Mouse (Mus musculus) frontal cortex, adult 2 months (tissue): ENCODE results near the gene Fam219b. TPM values are rescaled to one million over a fixed set of nuclear protein-coding genes. Genes with fewer than 3 reads are reported as not detected.
A peak's percentile ranks its signal among the peaks of the same experiment; 100 is the strongest.

ENCODE experiments used
- DNase-seq, 2 experiments: peaks; one replicate each; pipeline ENCODE4 v3.0.0; 2022; ENCODE audit warnings: low spot score in 1 of 2; ENCODE audit errors: extremely low spot score in 1 of 2
- polyA plus RNA-seq: library from polyadenylated mRNA; depleted of rRNA; stranded (reverse); fragments of >200 nt; gene quantifications from 2 replicates; pipeline ENCODE4 v1.2.3, GENCODE M21; 2012; rRNA removed

Gene Fam219b
- polyA plus RNA-seq = 10.9 and 14.5 TPM in 2 replicates

- peak; percentile 86 to 95 for DNase-seq
These were observed at the start of gene Fam219b for GRCm38 (mm10) chr9:57537044-57537727. Gene Fam219b (plus strand): TSS chr9:57537528.

DNA sequence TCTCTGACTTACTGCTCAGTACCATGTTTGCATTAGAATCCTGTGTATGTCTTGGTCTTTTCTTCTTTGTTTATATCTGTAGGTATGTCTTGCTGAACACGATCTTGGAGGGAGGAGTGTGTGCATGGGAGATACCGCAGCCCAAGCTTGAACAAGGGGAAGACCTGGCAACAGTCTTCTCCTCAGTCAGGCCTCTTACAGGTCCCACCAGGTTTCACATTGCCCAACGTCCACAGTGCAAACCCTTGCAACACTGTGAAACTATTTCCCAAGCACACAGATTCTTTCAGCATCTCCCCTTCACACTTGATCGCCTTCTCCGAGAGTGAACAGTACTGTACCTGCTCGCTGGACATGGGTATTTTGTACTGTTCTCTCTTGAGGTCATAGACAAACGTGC is 49.5 kb upstream of the Fam219b start:
- DNase-seq = no peak

- no peak for DNase-seq
These were observed 43.8 kb upstream of the Fam219b start for GRCm38 (mm10) chr9:57493532-57493931.

DNA sequence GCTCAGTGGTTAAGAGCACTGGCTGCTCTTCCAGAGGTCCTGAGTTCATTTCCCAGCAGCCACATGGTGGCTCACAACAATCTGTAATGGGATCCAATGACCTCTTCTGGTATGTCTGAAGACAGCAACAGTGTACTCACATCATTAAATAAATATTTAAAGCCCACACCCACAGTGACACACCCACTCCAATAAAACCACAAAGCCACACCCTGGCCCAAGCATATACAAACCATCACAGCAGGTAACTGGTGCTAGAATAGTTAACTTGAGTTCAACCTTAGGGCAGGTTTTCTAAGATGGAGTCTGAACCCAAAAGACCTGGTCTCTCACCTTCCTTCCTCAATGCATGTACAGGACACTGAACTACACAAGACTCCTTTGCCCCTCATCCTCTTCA is 42.4 kb upstream of the Fam219b start:
- no peak for DNase-seq

DNA sequence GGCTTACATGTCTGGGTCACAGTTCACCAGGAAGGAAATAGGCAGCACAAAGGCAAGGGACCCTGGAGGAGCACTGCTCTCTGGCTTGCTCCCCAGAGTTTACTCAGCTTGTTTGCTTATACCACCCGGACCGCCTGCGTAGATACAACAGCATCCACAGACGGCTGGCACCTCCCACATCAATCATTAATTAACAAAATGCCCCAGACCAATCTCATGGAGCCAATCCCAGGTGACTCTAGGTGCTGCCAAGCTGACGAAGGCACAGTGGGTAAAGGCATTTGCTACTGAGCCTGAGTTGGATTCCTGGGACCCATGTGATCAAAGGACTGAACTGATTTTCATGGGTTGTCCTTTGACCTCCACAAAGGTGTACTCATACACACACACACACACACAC is 40.1 kb upstream of the Fam219b start:
- DNase-seq = no peak

GRCm38 (mm10) chr9:57498536-57498935 is 38.8 kb upstream of the Fam219b start:
- no peak for DNase-seq

- DNase-seq = peak in 1 of 2 experiments; percentile 63
These were observed 35.9 kb upstream of the Fam219b start for GRCm38 (mm10) chr9:57501452-57501851.

DNA sequence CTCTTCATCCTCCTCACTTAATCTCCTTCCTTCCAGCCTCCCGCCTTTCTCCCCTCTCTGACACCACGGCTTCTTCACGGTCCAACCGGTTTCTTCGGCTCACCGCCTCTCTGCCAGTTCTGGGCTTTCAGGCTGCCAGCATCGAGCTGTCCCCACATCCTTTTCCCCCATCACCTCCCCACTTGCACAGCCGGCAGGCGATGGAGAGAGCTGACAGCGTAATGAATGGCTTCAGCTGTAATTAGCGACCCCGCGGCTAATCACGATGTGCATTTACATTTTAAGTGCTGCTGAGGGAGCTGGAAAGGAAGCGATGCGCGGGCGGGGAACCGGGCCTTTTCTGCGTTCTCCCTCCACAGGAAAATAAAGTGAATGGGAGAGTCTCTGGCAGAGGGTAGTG is 35.5 kb upstream of the Fam219b start:
- peak in 1 of 2 experiments; percentile 65 for DNase-seq

GRCm38 (mm10) chr9:57502911-57503621 is 34.3 kb upstream of the Fam219b start:
- peak in 1 of 2 experiments; percentile 51 for DNase-seq

DNA sequence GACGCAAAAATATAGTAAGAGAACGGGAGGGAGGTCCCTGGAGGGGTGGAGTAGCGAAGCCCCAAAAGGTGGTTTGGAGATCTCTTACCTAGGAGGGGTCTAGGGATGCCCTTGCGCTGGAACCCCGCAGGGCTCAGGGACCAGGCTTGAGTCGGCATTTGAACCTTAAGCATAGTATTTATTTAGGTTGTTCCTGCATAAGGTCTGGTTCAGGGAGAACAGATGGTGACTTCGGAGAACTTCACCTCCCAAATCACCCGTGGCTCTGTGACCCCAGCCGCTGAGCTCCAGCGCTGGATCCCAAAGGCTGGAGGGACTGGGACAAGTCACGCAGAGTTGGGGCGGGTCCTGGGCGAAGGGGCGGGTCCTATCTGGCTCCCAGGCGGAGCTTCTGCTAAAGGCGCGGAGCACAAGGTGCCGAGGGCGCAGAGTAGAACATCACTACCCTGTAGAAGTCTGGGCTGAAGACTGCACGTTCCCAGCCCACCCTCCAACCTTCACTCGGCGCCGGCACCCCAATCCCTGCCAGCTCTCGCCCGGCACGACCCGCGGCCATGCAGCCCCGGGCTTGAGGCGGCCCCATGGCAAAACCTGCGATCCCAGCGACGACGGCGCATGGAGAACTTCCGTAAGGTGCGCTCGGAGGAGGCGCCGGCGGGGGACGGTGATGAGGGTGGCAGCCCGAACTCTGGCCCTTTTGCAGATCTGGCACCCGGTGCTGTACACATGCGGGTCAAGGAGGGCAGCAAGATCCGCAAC is 33.5 kb upstream of the Fam219b start, which contains the start of gene Rpp25:
Rpp25 (plus strand) TSS at position 405 of the 759 bp plus-strand sequence.
- DNase-seq = peak in 1 of 2 experiments; percentile 69

DNA sequence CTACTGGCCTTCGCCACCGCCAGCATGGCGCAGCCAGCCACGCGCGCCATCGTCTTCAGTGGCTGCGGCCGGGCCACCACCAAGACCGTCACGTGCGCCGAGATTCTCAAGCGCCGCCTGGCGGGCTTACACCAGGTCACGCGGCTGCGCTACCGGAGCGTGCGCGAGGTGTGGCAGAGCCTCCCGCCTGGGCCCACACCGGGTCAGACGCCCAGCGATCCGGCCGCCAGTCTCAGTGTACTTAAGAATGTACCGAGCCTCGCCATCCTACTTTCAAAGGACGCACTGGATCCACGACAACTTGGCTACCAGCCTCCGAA is 33.0 kb upstream of the Fam219b start:
- DNase-seq = peak in 1 of 2 experiments; percentile 65

DNA sequence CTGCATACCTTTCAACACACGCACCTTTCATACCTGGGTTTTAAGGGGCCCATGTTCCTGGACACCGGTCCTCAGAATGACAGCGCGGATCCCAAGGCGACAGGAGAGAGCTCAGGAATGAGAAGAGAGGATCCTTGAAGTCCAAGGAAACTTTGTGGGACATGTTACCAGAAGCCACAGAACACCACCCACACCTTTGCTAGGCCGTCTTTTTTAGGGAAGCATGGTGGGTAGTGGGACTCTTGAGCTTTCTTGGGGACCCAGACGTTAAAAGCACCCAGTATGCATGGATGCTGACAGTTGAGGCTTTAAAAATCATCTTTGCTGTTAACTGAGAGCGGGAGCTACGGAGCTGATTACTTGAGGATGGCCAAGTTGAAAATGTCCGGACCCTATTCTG is 32.4 kb upstream of the Fam219b start:
- no peak for DNase-seq

DNA sequence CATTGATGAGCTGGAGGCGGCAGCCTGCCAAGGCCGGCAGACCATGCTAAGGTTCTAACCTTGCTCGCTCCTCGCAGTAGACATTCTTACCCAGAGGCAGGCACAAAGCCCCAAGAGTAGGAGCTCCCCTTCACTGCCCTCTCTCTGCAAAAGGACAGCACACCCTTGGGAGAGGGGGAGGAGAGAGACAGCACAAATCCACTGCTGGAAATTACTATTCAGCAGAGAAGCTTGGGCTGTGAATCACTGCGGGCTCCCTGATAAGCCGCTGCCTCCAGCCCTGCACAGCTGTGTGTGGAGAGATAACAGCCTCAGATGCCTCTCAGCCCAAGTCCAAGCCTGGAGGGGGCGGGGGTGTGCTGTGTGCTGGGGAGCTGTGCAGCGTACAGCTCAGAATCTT is 31.6 kb upstream of the Fam219b start:
- DNase-seq = peak in 1 of 2 experiments; percentile 74

- DNase-seq = no peak
These were observed 26.8 kb upstream of the Fam219b start for GRCm38 (mm10) chr9:57510577-57510976.

GRCm38 (mm10) chr9:57517113-57517512 is 20.2 kb upstream of the Fam219b start:
- peak in 1 of 2 experiments; percentile 85 for DNase-seq

DNA sequence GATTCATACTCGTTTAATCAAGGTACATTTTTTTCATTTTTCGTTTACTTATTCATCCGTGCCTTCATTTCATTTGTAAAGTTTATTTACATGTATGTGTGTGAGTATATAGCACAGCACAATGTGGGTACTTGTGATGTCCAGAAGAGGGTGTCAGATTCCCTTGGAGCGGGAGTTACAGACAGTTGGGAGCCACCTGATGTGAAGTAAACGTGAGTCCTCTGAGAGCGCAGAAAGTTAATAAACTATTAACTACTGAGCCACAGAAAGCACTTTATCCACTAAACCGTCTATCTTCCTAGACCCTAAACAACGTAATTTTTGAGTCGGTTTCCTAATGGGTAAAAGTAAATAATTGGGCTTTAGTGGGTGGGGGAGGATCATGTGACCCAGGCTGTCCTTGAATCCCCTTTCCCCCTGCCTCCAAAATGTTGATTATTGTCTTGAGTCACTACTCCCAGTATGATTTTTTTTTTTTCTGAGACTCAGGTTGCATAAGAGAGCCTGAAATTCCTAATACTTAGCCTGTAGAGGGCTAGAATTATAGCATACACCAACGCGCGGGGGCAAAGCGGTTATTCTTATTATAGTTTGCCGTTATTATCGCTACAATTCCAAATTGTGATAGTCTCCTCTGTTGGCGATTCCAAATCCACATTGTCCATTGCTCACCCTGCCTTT is 16.8 kb upstream of the Fam219b start:
- DNase-seq = no peak

GRCm38 (mm10) chr9:57521056-57521911 is 16.0 kb upstream of the Fam219b start, which contains the start of gene Cox5a:
Gene Cox5a (plus strand): TSS chr9:57521274.
- peak; percentile 87 to 95 for DNase-seq

GRCm38 (mm10) chr9:57522114-57522860 is 15.0 kb upstream of the Fam219b start:
- no peak for DNase-seq

DNA sequence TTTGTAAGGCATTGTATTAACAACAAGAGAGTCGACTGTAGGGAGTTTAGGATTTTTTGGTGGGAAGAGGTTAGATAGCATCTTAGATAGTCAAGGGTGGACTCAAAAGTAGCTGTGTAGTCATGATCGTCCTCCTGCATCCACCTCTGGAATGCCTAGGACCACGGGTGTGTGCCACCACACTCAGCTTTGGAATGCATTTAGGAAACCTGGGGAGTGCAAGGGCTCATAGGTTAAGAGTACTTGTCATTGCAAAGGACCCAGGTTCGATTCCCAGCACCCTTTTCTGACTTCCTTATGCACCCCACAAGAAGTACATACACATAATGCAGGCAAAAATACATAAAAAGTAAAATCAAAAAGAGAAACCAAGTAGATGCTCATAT is 14.5 kb upstream of the Fam219b start:
- no peak for DNase-seq
